Mouse (Mus musculus) olfactory bulb, adult 2 months (tissue): ENCODE data around the gene Prg3. TPM values are rescaled to one million over a fixed set of nuclear protein-coding genes. Genes with fewer than 3 reads are reported as not detected.

Experiments
- H3K27ac ChIP-seq: fragments of 200-500 bp; 2 replicates; pipeline ENCODE4 v1.5.1; 2012; ENCODE audit warnings: low read depth, low read length; ENCODE audit not compliant: insufficient read depth
- H3K4me1 ChIP-seq: fragments of 200-500 bp; 2 replicates; pipeline ENCODE4 v1.6.1; 2012; ENCODE audit warnings: low read length; ENCODE audit not compliant: control insufficient read depth, insufficient read depth
- H3K4me3 ChIP-seq: fragments of 200-500 bp; 2 replicates; pipeline ENCODE4 v1.5.1; 2012; ENCODE audit warnings: mild to moderate bottlenecking, low read depth, low read length, moderate library complexity; ENCODE audit not compliant: insufficient read depth
- CTCF ChIP-seq: fragments of 200-500 bp; IDR thresholded peaks from 2 replicates; pipeline ENCODE4 v1.5.1; 2012; ENCODE audit warnings: low read depth, mild to moderate bottlenecking, low read length, moderate library complexity; ENCODE audit not compliant: insufficient read depth
- POLR2A ChIP-seq: fragments of 200-500 bp; IDR thresholded peaks from 2 replicates; pipeline ENCODE4 v1.6.1; 2012; ENCODE audit warnings: mild to moderate bottlenecking, low read depth, low read length, moderate library complexity; ENCODE audit not compliant: insufficient read depth
- WGBS: fragments of 180-500 bp; shearing (Covaris S2); methylation state at CpG from one replicate; pipeline ENCODE4 v1.1.7; 2018; 5-methylcytosine and 5-hydroxymethylcytosine counted together
- polyA plus RNA-seq: library from polyadenylated mRNA; stranded (reverse); fragments of >200 nt; gene quantifications from 2 replicates; pipeline ENCODE4 v1.2.4, GENCODE M21; 2012; ENCODE audit warnings: low replicate concordance; ENCODE audit not compliant: missing spikeins, insufficient read depth, insufficient read length

Gene Prg3
- polyA plus RNA-seq, 1 experiment, result not detected

- TF ChIP-seq CTCF, result no peak
- TF ChIP-seq POLR2A, result no peak
- 23% methylated on average over 4 of the region's 4 CpGs for WGBS
- no peak overlapping the region for H3K4me3 ChIP-seq
These were observed 19.7 kb downstream of the Prg3 start for GRCm38 (mm10) chr2:85007729-85008128.

GRCm38 (mm10) chr2:85009212-85009611 is 21.2 kb downstream of the Prg3 start:
- H3K4me1 ChIP-seq, result no peaks in the 10 kb centered on the region
- WGBS, result 97% methylated on average over 2 of the region's 2 CpGs
- no peak overlapping the region for H3K4me3 ChIP-seq
- no peak for TF ChIP-seq POLR2A
- no peak for TF ChIP-seq CTCF
- H3K27ac ChIP-seq, result no peak overlapping the region

More at GRCm38 (mm10) chr2:85007729-85008128, 19.7 kb downstream of the Prg3 start:
- no peak overlapping the region for H3K27ac ChIP-seq
- no peaks in the 10 kb centered on the region for H3K4me1 ChIP-seq

GRCm38 (mm10) chr2:85011906-85012604 is 24.0 kb downstream of the Prg3 start:
- TF ChIP-seq POLR2A (no peak), CTCF (no peak)
- H3K27ac ChIP-seq, result no peak overlapping the region
- H3K4me3 ChIP-seq, result no peak overlapping the region
- WGBS, result 54% methylated on average over 9 of the region's 9 CpGs
- H3K4me1 ChIP-seq, result no peaks in the 10 kb centered on the region

- Histone ChIP-seq H3K4me3 (no peak overlapping the region), H3K4me1 (no peaks in the 10 kb centered on the region), H3K27ac (no peak overlapping the region)
- TF ChIP-seq CTCF (no peak), POLR2A (no peak)
- WGBS, result 87% methylated on average over 14 of the region's 14 CpGs
These were observed 24.7 kb downstream of the Prg3 start for GRCm38 (mm10) chr2:85012679-85013078.

GRCm38 (mm10) chr2:85013826-85014587 is 26.0 kb downstream of the Prg3 start:
- no peak overlapping the region for H3K27ac ChIP-seq
- WGBS, result 91% methylated on average over 5 of the region's 5 CpGs

GRCm38 (mm10) chr2:85014588-85014982 is 26.6 kb downstream of the Prg3 start:
- WGBS, result 44% methylated on average over 3 of the region's 3 CpGs
- TF ChIP-seq CTCF (no peak), POLR2A (no peak)
- no peak overlapping the region for H3K27ac ChIP-seq
- H3K4me3 ChIP-seq, result no peak overlapping the region
- no peaks in the 10 kb centered on the region for H3K4me1 ChIP-seq

More at GRCm38 (mm10) chr2:85013826-85014587, 26.0 kb downstream of the Prg3 start:
- Histone ChIP-seq H3K4me1 (no peaks in the 10 kb centered on the region), H3K4me3 (no peak overlapping the region)
- no peak for TF ChIP-seq POLR2A
- TF ChIP-seq CTCF, result no peak

- Histone ChIP-seq H3K27ac (no peak overlapping the region), H3K4me3 (no peak overlapping the region), H3K4me1 (no peaks in the 10 kb centered on the region)
- no peak for TF ChIP-seq CTCF
- 31% methylated on average over 4 of the region's 4 CpGs for WGBS
These were observed 34.0 kb downstream of the Prg3 start for GRCm38 (mm10) chr2:85022043-85022442.

- no peak for TF ChIP-seq POLR2A
- no peak for TF ChIP-seq CTCF
- Histone ChIP-seq H3K4me3 (no peak overlapping the region), H3K27ac (no peak overlapping the region), H3K4me1 (no peaks in the 10 kb centered on the region)
- 62% methylated on average over 3 of the region's 3 CpGs for WGBS
These were observed 38.2 kb downstream of the Prg3 start for GRCm38 (mm10) chr2:85026178-85026577.

GRCm38 (mm10) chr2:85027281-85027680 is 39.3 kb downstream of the Prg3 start:
- TF ChIP-seq POLR2A, result no peak
- no peak for TF ChIP-seq CTCF
- 77% methylated on average over 5 of the region's 5 CpGs for WGBS
- Histone ChIP-seq H3K4me3 (no peak overlapping the region), H3K27ac (no peak overlapping the region), H3K4me1 (no peaks in the 10 kb centered on the region)
